Mouse (Mus musculus) hindbrain, embryonic 16.5 days (tissue): Measurements from ENCODE around the gene Anks1. TPM values are rescaled to one million over a fixed set of nuclear protein-coding genes. Genes with fewer than 3 reads are reported as not detected.

Source experiments
- ATAC-seq: fragments of 200-750 bp; cut with Nextera tagmentation; 2 replicates; pipeline ENCODE4 v1.8.0; 2017; ENCODE audit warnings: moderate TSS enrichment, moderate library complexity
- H3K27ac ChIP-seq: fragments of 300-500 bp; sonication (generic); 2 replicates; pipeline ENCODE4 v1.5.1; 2014; ENCODE audit warnings: low read depth, mild to moderate bottlenecking, control low read depth, low read length, moderate library complexity
- H3K27me3 ChIP-seq: fragments of 300-500 bp; sonication (generic); replicated peaks from 2 replicates; pipeline ENCODE4 v1.6.1; 2014; ENCODE audit warnings: low read length; ENCODE audit not compliant: control insufficient read depth, insufficient read depth
- H3K36me3 ChIP-seq: fragments of 300-500 bp; sonication (generic); 2 replicates; pipeline ENCODE4 v1.6.1; 2014; ENCODE audit warnings: mild to moderate bottlenecking, low read length, moderate library complexity, mixed read lengths; ENCODE audit not compliant: control insufficient read depth, insufficient read depth
- H3K4me1 ChIP-seq: fragments of 300-500 bp; sonication (generic); 2 replicates; pipeline ENCODE4 v1.6.1; 2014; ENCODE audit warnings: low read depth, low read length; ENCODE audit not compliant: control insufficient read depth, insufficient read depth
- H3K4me2 ChIP-seq: fragments of 300-500 bp; sonication (generic); 2 replicates; pipeline ENCODE4 v1.6.1; 2014; ENCODE audit warnings: mild to moderate bottlenecking, low read length, control low read depth, moderate library complexity
- H3K4me3 ChIP-seq: fragments of 300-500 bp; sonication (generic); 2 replicates; pipeline ENCODE4 v1.5.1; 2014; ENCODE audit warnings: mild to moderate bottlenecking, low read length, control low read depth, moderate library complexity
- H3K9ac ChIP-seq: fragments of 300-500 bp; sonication (generic); 2 replicates; pipeline ENCODE4 v1.6.1; 2014; ENCODE audit warnings: low read depth, mild to moderate bottlenecking, control low read depth, low read length, moderate library complexity
- H3K9me3 ChIP-seq: fragments of 300-500 bp; sonication (generic); 2 replicates; pipeline ENCODE4 v1.6.1; 2014; ENCODE audit warnings: mild to moderate bottlenecking, low read length, moderate library complexity; ENCODE audit not compliant: control insufficient read depth
- WGBS: fragments of 180-500 bp; shearing (Covaris S2); extraction: QIAGEN DNeasy Blood & Tissue Kit; methylation state at CpG from one replicate; pipeline ENCODE4 v1.1.7; 2014; 5-methylcytosine and 5-hydroxymethylcytosine counted together
- polyA plus RNA-seq: library from polyadenylated mRNA; unstranded; fragments of >200 nt; fragmentation: Nextera tagmentation; extraction: Ambion mirVana; gene quantifications from 2 replicates; pipeline ENCODE4 v1.2.1, GENCODE M21; 2015

Anks1 gene
- polyA plus RNA-seq, 1 experiment from 2014 or later, result 44.0 TPM

GRCm38 (mm10) chr17:27922174-27922712 is 13.1 kb downstream of the Anks1 start:
- Histone ChIP-seq H3K4me2 (no peak overlapping the region), H3K27me3 (no peaks in the 10 kb centered on the region), H3K4me1 (peaks cover 12% of the 10 kb centered on the region), H3K36me3 (no peaks in the 10 kb centered on the region), H3K4me3 (no peak overlapping the region), H3K9me3 (no peaks in the 10 kb centered on the region), H3K27ac (no peak overlapping the region; the same call in 1 of the 2 replicates), H3K9ac (no peak overlapping the region)
- no peak; the same call in 1 of the 2 replicates for ATAC-seq
- WGBS, result 69% methylated on average over 11 of the region's 11 CpGs

DNA sequence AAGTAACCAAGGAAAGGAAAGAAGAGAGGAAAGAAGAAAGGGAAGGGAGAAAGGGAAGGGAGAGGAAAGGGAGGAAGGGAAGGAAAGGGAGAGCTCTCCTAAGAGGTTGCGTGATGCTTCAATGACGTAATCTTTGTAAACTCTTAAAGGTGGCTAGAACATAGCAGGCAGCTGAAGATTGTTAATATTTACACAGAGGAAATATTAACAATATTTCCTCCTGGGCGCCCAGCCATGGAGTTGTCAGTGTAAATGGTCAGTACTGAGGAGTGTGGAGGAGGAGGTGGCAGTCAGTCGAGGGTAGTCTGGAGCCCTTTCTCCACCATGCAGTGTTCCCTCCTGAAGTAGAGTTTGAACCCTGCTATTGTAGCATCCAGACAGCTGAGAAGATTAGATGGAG is 15.9 kb downstream of the Anks1 start:
- H3K27ac ChIP-seq, result no peak overlapping the region
- no peak overlapping the region for H3K4me3 ChIP-seq
- no peak overlapping the region for H3K9ac ChIP-seq
- no peaks in the 10 kb centered on the region for H3K36me3 ChIP-seq
- no peaks in the 10 kb centered on the region for H3K27me3 ChIP-seq
- WGBS, result 78% methylated on average over 4 of the region's 4 CpGs
- H3K9me3 ChIP-seq, result no peaks in the 10 kb centered on the region
- ATAC-seq, result no peak
- H3K4me2 ChIP-seq, result no peak overlapping the region
- peaks cover 12% of the 10 kb centered on the region for H3K4me1 ChIP-seq

- Histone ChIP-seq H3K27ac (no peak overlapping the region), H3K9ac (no peak overlapping the region), H3K4me1 (peaks cover 12% of the 10 kb centered on the region), H3K36me3 (no peaks in the 10 kb centered on the region), H3K4me3 (no peak overlapping the region), H3K9me3 (no peaks in the 10 kb centered on the region), H3K4me2 (no peak overlapping the region), H3K27me3 (no peaks in the 10 kb centered on the region)
- no peak for ATAC-seq
- 73% methylated on average over 7 of the region's 7 CpGs for WGBS
Measured at GRCm38 (mm10) chr17:27925504-27925903, 16.4 kb downstream of the Anks1 start.

DNA sequence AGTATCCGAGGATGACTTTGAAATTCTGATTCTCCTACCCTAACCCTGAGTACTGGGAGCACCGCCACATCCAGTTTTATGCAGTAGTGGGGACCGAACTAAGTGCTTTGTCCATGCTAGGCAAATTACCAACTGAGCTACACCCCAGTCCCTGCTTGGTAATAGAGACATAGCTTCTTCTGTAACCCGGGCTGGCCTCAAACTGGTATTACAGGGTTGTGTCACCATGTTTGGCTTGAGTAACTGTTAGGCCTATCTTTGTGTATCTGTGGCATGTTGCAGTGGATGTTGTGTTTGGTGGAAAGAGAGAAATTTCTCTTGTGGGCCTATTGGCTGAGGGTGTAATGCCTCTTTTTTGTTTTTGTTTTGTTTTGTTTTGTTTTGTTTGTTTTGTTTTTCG is 21.2 kb downstream of the Anks1 start:
- 93% methylated on average over 5 of the region's 5 CpGs for WGBS
- Histone ChIP-seq H3K27ac (no peak overlapping the region), H3K4me3 (no peak overlapping the region), H3K4me2 (no peak overlapping the region), H3K36me3 (no peaks in the 10 kb centered on the region), H3K4me1 (no peaks in the 10 kb centered on the region), H3K9ac (no peak overlapping the region), H3K9me3 (no peaks in the 10 kb centered on the region), H3K27me3 (no peaks in the 10 kb centered on the region)
- ATAC-seq, result no peak

- no peak overlapping the region for H3K4me3 ChIP-seq
- WGBS, result 87% methylated on average over 4 of the region's 4 CpGs
- no peak overlapping the region for H3K4me2 ChIP-seq
- no peaks in the 10 kb centered on the region for H3K9me3 ChIP-seq
- no peak for ATAC-seq
- H3K9ac ChIP-seq, result no peak overlapping the region
- no peaks in the 10 kb centered on the region for H3K36me3 ChIP-seq
- no peaks in the 10 kb centered on the region for H3K4me1 ChIP-seq
- no peaks in the 10 kb centered on the region for H3K27me3 ChIP-seq
- no peak overlapping the region for H3K27ac ChIP-seq
Measured at GRCm38 (mm10) chr17:27931826-27932225, 22.7 kb downstream of the Anks1 start.

- H3K4me3 ChIP-seq, result no peak overlapping the region
- no peak overlapping the region for H3K27ac ChIP-seq
- peaks cover 14% of the 10 kb centered on the region for H3K4me1 ChIP-seq
- no peaks in the 10 kb centered on the region for H3K36me3 ChIP-seq
- H3K9ac ChIP-seq, result no peak overlapping the region
- no peaks in the 10 kb centered on the region for H3K9me3 ChIP-seq
- 92% methylated on average over 10 of the region's 10 CpGs for WGBS
- H3K27me3 ChIP-seq, result no peaks in the 10 kb centered on the region
- ATAC-seq, result no peak
- H3K4me2 ChIP-seq, result no peak overlapping the region
Measured at GRCm38 (mm10) chr17:27934136-27934910, 25.2 kb downstream of the Anks1 start.

- WGBS, result 94% methylated on average over 3 of the region's 3 CpGs
- Histone ChIP-seq H3K9me3 (no peaks in the 10 kb centered on the region), H3K4me1 (peaks cover 14% of the 10 kb centered on the region), H3K9ac (no peak overlapping the region), H3K27me3 (no peaks in the 10 kb centered on the region), H3K4me2 (no peak overlapping the region), H3K27ac (no peak overlapping the region), H3K4me3 (no peak overlapping the region), H3K36me3 (no peaks in the 10 kb centered on the region)
- ATAC-seq, result no peak
Measured at GRCm38 (mm10) chr17:27935091-27935490, 26.0 kb downstream of the Anks1 start.

- Histone ChIP-seq H3K36me3 (no peaks in the 10 kb centered on the region), H3K4me1 (peaks cover 14% of the 10 kb centered on the region), H3K9ac (no peak overlapping the region), H3K4me3 (no peak overlapping the region), H3K4me2 (no peak overlapping the region), H3K9me3 (no peaks in the 10 kb centered on the region), H3K27ac (no peak overlapping the region), H3K27me3 (no peaks in the 10 kb centered on the region)
- ATAC-seq, result no peak
- 83% methylated on average over 4 of the region's 4 CpGs for WGBS
Measured at GRCm38 (mm10) chr17:27937054-27937615, 28.0 kb downstream of the Anks1 start.

DNA sequence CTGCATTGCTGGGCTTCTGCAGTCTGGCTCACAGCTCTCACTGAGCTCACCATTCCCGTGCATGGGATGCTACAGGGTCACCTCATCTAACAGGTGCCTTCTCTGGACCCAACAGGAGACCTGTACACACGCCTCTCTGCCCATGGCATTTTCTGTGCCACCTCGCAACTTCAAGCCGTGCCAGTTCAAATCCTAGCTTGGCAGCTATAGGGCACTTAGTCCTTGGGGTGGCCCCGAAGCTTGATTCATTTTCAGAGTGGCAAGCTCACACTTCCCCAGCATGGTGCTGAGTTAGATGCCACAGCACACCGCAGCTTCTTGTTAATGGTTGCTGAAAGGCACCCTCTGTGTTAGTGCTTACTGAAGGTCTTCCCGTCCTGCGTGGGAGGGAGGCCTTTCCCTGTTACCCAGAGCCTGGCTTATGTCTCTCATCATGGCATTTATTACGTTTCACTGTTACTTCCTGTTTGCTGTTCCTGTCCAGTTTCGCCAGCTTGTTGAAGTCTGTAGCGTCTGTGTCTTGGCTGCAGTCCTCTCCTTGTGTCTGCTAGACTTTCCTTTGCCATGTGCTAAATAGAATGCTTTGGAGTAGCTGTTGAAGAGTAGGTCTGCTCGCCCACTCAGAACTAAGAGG is 29.1 kb downstream of the Anks1 start:
- Histone ChIP-seq H3K4me2 (no peak overlapping the region), H3K9ac (no peak overlapping the region)

More for the DNA sequence above, 29.1 kb downstream of the Anks1 start:
- peaks cover 14% of the 10 kb centered on the region for H3K4me1 ChIP-seq
- H3K27me3 ChIP-seq, result no peaks in the 10 kb centered on the region
- H3K4me3 ChIP-seq, result no peak overlapping the region
- no peak for ATAC-seq
- H3K36me3 ChIP-seq, result no peaks in the 10 kb centered on the region
- 77% methylated on average over 12 of the region's 12 CpGs for WGBS
- no peak overlapping the region for H3K27ac ChIP-seq
- no peaks in the 10 kb centered on the region for H3K9me3 ChIP-seq
